Mouse (Mus musculus) gastrocnemius, postnatal 25 days (tissue): ENCODE results near the gene Gm5617. TPM values are rescaled to one million over a fixed set of nuclear protein-coding genes. Genes with fewer than 3 reads are reported as not detected.
"Not testable (repeated sequence)": the region's sequence is repeated elsewhere in the genome, so short reads cannot be mapped to it uniquely, and the experiment has no call there.

Experiments used
- DNase-seq: peaks from one replicate; pipeline ENCODE4 v3.0.0; 2022
- long read RNA-seq, 2 experiments: library from polyadenylated mRNA; stranded (forward); transcript quantifications; one replicate each; pipeline ENCODE4 v2.0.0; 2021
- total RNA-seq, 2 experiments: library from RNA; stranded (reverse); gene quantifications; 1 replicate in 1 of 2; 2 replicates in 1 of 2; pipeline ENCODE4 v1.2.3; 2021

The Gm5617 gene
- 1 to 10 TPM; 6.6 to 8.5 TPM for total RNA-seq
- long read RNA-seq, experiment 1, transcript Gm5617-201 (1 exons, 531 nt): major isoform, 33 of 33 reads
- long read RNA-seq, experiment 1, partial matches to known transcripts: 0 of 33 reads
- long read RNA-seq, experiment 1, other reads (novel, unspliced or antisense): 0 of 33 reads
- long read RNA-seq, experiment 2, transcript Gm5617-201 (1 exons, 531 nt): major isoform, 11 of 11 reads
- long read RNA-seq, experiment 2, partial matches to known transcripts: 0 of 11 reads
- long read RNA-seq, experiment 2, other reads (novel, unspliced or antisense): 0 of 11 reads

DNA sequence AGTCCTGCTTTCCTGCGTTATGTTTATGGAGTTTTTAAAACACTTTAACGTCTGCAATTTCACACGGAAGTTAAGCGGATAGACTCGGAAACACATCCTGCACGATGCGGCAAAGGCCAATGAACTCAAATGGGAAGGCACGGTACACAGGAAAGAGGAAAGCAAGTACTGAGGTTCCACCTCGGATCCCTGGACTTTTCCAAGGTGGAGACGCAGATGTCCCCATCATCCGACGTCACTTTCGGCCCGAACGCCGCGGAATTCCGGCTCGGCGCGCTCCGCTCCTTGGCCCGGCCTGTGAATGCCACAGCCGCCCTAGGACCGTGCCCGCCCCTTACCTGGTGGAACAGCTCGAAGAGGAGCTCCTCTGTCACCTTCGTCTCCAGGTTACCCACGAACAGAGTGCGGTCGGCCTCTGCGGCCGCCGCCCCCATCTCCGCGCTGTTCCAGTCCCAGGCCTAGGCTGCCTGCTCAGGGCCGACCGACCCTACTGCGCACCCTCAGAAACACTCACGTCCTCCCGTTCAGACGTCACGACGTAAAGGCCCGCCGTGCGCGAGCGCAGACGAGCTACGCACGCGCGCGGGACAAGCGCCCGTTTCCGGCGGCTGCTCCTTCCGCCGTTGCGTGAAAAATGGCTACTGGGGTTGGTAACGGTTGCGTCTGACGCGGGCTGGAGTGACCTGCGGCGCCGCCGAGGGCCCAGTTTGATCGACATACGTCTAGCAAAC is at the start of gene Gm5617, which contains the start of gene Rbm7:
Gene Gm5617, plus strand, starts transcription at position 626 of the 731 bp plus-strand sequence.
Gene Rbm7, minus strand, starts transcription at position 483 of the 731 bp plus-strand sequence.
- peak; percentile 94 for DNase-seq

DNA sequence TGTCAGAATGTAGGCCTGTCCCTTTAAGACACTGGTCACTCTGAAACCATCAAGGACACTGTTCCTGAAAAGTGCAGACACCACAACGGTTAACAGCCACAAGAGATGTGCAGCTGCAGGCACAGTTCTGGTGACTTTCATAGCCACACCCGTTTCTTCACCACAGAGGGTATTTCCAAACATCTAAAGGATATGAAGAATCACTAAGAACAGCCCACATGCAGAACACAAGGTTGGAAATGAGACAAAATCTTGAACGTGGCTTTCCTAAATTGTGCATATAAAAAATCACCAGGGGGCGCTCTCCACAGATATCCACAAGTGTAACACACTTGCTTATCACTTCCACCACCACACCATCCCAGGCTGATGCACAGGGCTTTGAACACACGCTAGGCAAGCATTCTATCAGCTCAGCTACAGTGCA is 47.4 kb upstream of the Gm5617 start:
- DNase-seq: no peak

DNA sequence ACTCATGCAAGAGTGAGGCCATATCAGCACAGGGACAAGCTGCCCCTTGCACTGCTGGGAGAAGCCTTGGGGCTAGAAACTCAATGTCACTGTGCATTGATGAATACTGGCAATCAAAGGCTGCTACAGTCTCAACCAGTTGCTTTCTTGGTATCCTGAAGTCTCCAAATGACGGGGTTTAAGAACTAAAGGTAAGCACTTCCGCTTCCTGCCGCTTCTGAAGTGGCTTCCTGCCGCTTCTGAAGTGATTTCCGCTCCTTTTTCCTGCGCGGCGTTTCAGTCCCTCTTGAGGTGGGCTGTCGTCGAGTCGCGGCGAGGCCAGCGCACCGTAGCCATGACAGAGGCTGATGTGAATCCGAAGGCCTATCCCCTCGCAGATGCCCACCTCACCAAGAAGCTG is 45.2 kb upstream of the Gm5617 start:
- DNase-seq: no peak

DNA sequence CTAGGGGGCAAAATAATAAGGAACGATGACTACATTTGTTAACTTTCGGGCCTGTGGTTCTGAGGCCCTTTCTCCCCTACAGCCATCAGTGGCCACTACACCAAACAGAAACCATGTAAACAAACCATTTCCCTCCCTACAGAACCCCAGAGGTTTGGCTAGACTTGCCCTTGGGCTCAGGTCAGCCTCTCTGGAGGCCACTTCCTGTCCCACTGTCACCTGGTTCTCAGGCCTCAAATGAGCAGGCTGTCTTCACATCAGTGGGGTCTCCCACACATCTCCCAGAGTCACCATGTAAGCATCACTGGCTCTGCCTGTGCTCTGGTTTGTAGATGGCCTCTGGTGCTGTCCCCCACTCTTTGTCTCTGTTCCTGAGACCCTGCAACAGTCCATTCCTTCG is 39.3 kb upstream of the Gm5617 start:
- DNase-seq: no peak

GRCm38 (mm10) chr9:48458879-48459278 is 36.4 kb upstream of the Gm5617 start:
- no peak for DNase-seq

GRCm38 (mm10) chr9:48459391-48459790 is 35.9 kb upstream of the Gm5617 start:
- DNase-seq: no peak

DNA sequence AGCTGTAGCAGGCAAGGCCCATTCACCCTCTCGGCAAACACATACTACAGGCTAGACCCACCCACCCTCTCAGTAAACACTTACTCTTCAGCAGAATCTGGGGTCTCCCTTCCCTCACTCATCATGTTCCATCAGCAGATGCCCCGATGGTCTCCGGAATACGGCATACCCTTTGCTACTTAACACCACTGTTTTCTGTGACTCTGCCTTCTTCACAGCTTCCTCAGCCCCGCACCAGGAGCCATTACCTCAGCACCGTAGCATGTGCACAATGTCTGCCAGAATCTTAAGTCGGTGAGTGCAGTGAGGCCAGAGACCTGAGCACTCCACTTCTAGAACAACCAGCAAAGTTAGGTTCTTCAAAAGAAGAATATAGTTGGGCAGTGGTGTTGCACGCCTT is 34.5 kb upstream of the Gm5617 start:
- DNase-seq: no peak

GRCm38 (mm10) chr9:48461545-48461944 is 33.7 kb upstream of the Gm5617 start:
- no peak for DNase-seq

- DNase-seq: no peak
Observed at GRCm38 (mm10) chr9:48465671-48466070, 29.6 kb upstream of the Gm5617 start.

GRCm38 (mm10) chr9:48466804-48467203 is 28.4 kb upstream of the Gm5617 start:
- DNase-seq: no peak

DNA sequence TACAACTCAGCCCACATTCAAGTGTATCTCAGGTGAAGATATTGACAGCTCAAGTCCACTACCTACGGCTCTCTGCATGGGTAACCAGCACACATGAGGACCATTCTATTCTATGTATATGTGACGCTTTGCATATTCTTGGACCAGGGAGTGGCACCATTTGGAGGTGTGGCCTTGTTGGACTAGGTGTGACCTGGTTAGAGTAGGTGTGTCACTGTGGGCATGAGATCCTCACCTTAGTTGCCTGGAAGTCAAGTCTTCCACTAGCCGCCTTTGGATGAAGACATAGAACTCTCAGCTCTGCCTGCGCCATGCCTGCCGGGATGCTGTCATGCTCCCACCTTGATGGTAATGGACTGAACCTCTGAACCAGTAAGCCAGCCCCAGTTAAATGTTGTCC is 27.8 kb upstream of the Gm5617 start:
- DNase-seq: not testable (repeated sequence)

DNA sequence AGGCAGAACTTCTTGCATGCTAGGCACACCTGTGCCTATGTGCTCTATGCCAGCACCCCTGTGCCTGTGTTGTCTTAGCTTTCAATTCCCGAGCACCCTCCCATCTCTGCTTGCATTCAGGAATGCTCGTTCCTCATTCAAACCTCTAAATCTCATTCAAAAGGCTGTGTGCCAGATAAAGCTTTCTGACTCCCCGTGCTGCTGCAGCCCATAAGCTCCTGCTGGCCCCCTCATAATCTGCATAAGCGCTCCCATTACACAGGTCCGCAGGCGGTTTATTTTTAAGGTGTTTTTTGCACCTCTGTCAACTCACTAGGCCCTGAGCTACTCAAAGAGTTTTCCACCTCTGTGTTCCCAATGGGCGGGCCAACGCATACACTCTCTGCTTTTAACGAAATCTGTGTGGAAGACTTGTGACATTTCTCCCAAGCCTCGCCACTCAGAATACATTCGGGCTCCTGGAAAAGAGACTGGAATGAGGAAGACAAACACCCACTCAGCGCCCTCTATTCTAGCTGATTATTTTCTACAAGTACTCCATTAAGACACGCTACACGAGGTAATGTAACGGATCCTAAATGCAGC is 22.7 kb upstream of the Gm5617 start:
- no peak for DNase-seq

- no peak for DNase-seq
Observed at GRCm38 (mm10) chr9:48473131-48473530, 22.1 kb upstream of the Gm5617 start.

- no peak for DNase-seq
Observed at GRCm38 (mm10) chr9:48474367-48474766, 20.9 kb upstream of the Gm5617 start.

DNA sequence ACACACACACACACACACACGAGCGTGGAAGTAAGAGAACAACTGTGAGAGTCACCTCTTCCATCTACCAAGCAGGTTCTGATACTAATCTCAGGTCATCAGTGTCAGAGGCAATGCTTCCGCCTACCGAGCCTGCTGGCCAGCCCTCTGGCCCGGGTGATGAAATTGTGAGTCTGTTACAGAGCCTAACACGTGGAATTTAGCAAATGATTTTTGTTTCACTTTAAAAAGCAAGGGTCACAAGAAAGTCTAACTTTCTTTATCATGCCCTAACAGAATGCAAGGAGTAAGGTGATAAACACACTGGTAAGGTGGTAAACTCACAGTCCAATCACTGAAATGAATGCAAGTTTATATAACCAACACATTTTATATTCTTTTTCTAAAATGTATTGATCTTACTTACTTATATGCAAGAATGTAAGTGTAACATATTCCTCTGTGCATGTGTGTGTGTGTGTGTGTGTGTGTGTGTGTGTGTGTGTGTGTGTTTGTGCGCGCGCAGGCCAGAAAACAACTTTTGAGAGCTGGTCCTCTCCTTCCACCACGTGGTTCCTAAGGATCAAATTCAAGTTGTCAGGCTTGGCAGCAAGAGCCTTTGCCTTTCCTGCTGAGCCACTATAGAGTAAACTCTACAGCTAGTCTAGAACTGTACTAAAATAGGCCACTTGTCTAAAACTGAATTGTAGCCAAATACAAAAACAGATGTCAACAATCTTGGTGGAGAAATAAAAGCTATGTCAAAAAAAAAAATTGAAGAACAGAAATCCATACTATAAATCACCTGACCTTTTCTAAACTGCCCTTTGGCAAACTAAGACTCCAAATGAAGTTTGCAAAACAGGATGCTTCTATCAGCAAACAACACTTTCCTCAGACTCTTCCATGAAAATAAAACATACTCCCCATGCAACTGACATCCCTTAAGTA is 18.7 kb upstream of the Gm5617 start:
- DNase-seq: no peak

GRCm38 (mm10) chr9:48478808-48479207 is 16.4 kb upstream of the Gm5617 start:
- no peak for DNase-seq

DNA sequence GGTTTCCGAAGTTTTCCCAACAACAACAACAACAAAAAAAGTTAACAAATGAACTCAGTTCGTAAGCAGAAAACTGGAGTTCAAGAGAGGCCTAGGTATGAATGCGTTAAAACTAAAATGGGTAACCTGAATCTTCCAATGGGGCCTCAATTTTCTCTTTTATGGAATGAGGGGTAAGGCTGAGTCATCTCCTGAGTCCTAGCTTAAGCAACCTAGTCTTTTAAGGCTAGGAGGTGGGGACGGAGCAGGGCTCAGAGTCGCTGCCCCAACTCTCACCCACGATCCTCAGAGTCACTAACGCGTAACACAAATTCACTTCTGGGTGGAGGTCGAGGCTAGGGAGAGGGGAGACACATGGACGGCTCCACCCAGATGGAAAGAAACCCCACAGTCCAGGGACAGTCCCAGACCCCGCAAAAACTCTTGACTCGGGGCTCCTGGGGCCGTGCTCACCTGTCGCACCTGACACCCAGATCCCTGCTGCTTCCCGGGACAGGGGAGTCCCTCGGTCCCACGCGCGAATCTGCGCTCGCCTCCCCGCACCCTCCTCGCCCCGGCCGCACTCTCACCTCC is 15.3 kb upstream of the Gm5617 start:
- DNase-seq: no peak

DNA sequence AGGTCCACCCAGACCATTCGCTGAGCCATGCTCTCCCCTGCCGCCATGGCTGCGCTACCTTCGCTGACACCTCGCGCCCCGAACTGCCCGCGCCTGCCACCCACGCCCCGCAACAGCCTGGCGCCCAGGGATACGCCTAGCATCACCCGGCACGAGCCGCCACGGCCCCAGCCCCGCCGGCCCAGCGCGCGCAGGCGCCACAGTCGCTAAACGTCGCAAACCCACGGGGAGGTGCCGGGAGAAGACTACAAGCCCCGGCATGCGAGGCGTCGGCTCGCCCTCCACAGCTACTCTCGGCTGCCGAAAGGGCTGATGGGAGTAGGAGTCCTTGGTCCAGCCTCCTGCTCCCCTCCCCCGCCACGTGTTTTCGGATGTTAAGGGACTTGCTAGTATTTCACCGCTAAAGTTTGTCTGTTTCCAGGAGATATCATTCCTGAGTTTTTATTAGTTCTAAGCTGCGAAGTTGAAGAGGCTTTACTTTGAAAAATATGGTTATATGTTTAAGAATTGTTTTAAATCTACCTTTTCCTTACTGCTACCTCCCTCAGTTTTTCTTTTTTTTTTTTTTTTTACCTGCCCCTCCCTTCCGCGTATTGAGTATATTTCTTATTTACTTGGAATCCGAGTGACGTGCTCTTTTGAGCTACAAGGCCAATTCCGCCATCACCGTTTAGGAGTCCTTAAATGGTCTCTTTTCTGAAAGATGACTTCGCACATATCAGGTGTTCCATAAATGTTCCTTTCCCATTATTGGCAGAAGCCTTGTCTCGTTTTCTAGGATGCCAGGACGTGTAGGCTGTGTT is 14.6 kb upstream of the Gm5617 start, which contains the start of gene Rexo2:
Gene Rexo2, minus strand, starts transcription at position 213 of the 803 bp plus-strand sequence.
- peak; percentile 95 for DNase-seq

DNA sequence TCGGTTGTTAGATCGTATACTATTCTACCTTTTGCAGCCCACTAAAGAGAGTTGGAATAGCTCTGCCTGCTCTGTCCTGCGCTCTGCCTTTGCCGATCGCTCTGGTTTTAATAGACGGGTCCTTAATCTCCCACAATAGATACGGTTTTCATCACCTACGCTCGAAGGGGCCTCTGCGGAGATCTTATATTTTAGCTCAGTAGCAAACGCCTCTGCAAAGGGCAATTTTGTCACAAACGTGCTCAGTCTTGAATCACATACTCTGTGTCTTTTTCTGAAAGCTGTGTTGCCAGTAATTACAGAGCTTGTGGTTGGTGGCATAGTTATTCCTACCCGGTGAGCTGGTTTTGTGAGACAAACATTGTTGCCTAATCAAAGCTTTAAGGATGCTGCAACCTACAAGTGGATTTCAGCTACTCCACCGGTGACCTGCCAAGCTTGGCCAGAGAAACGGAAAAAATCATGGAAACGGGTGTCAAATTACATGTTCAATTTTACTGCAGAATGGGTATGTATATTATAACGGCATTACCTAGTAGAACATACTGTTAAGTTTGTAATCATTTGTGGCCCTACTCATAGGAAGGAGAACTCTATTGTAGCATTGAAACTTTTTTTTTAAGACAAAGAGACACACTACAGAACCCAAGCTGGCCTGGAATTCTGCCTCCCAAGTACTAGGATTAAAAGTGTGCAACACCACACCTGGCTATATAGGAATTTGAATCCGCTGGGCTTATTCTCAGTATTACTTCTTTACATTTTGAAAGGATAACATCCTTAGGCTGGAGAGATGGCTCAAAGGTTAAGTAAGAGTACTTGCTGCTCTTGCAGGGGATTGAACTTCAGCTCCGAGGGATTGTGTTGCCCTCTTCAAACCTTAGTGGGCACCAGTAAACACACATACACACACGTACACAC is 13.8 kb upstream of the Gm5617 start:
- DNase-seq: no peak

DNA sequence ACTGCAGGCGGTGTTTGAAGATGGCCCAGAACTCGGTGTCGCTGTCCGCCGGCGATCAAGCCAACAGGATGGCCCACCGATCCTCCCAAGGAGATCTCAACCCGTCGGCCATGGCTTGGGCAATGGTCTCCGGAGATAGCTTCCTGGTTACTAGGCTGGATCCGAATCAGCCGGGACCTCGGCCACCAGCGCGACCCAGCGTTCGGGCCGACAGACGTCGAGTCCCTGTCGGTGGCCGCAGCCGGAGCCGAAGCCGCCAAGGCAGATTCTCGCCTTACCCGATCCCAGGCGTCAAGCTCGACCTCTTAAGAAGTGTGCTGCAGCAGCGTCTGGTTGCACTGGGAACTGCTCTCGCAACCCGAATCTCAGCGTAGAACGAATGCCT is 298 bp downstream of the Gm5617 start:
- no peak for DNase-seq
